Mouse (Mus musculus) lung, embryonic 14.5 days (tissue): ENCODE results near the gene Stk4. TPM values are rescaled to one million over a fixed set of nuclear protein-coding genes. Genes with fewer than 3 reads are reported as not detected.

Source experiments
- ATAC-seq: fragments of 200-750 bp; cut with Nextera tagmentation; 2 replicates; pipeline ENCODE4 v1.8.0; 2017; ENCODE audit warnings: mild to moderate bottlenecking, moderate TSS enrichment, moderate library complexity; ENCODE audit not compliant: insufficient read depth
- DNase-seq: peaks from one replicate; pipeline ENCODE4 v3.0.0-alpha.2; 2015
- H3K27ac ChIP-seq: fragments of 300-500 bp; sonication (generic); 2 replicates; pipeline ENCODE4 v1.5.1; 2014; ENCODE audit warnings: low read depth, mild to moderate bottlenecking, moderate library complexity
- H3K27me3 ChIP-seq: fragments of 300-500 bp; sonication (generic); 2 replicates; pipeline ENCODE4 v1.6.1; 2014; ENCODE audit warnings: low read length, control low read depth; ENCODE audit not compliant: insufficient read depth
- H3K36me3 ChIP-seq: fragments of 300-500 bp; sonication (generic); 2 replicates; pipeline ENCODE4 v1.6.1; 2014; ENCODE audit warnings: control low read depth; ENCODE audit not compliant: insufficient read depth
- H3K4me1 ChIP-seq: fragments of 300-500 bp; sonication (generic); 2 replicates; pipeline ENCODE4 v1.6.1; 2014; ENCODE audit warnings: antibody characterized with exemption, control low read depth; ENCODE audit not compliant: insufficient read depth
- H3K4me2 ChIP-seq: fragments of 300-500 bp; sonication (generic); 2 replicates; pipeline ENCODE4 v1.6.1; 2014; ENCODE audit warnings: mild to moderate bottlenecking
- H3K4me3 ChIP-seq: fragments of 300-500 bp; sonication (generic); 2 replicates; pipeline ENCODE4 v1.5.1; 2014; ENCODE audit warnings: low read depth, low read length
- H3K9ac ChIP-seq: fragments of 300-500 bp; sonication (generic); 2 replicates; pipeline ENCODE4 v1.6.1; 2014
- H3K9me3 ChIP-seq: fragments of 300-500 bp; sonication (generic); 2 replicates; pipeline ENCODE4 v1.6.1; 2016; ENCODE audit warnings: low read depth, low read length, control low read depth
- CTCF ChIP-seq: IDR thresholded peaks from 2 replicates; pipeline ENCODE4 v1.5.1; 2016; ENCODE audit warnings: antibody characterized with exemption, low read depth
- WGBS: fragments of 180-500 bp; shearing (Covaris S2); extraction: QIAGEN DNeasy Blood & Tissue Kit; methylation state at CpG from one replicate; pipeline ENCODE4 v1.1.7; 2014; 5-methylcytosine and 5-hydroxymethylcytosine counted together
- polyA plus RNA-seq: library from polyadenylated mRNA; unstranded; fragments of >200 nt; fragmentation: Nextera tagmentation; extraction: Ambion mirVana; gene quantifications from 2 replicates; pipeline ENCODE4 v1.2.1, GENCODE M21; 2014

Gene Stk4
- polyA plus RNA-seq, 1 experiment from 2014 or later, result 33.7 TPM

DNA sequence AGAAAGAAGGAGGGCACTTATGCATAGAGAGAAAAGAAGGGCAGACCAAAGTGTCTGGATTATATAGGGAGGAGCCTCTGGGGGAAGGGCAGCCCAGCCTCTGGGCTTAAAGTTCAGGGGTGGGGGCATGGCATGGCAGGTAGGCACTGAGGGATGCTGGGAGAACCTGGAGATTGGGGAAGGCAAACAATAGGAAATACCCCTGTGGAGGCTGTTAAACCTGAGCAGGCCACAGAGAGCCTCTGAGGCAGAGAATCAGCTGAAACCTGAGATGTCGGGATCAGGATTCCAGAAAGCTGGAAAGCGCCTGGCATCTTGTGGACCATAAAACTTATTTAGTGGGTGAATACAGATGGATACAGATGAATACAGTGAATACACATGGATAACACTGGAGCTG, 2.0 kb downstream of the Stk4 start:
- Histone ChIP-seq H3K9me3 (no peaks in the 10 kb centered on the region), H3K27me3 (no peaks in the 10 kb centered on the region), H3K4me3 (no peak overlapping the region), H3K9ac (no peak overlapping the region), H3K36me3 (no peaks in the 10 kb centered on the region), H3K27ac (no peak overlapping the region), H3K4me1 (peaks cover 11% of the 10 kb centered on the region), H3K4me2 (no peak overlapping the region)
- TF ChIP-seq CTCF, result no peak
- DNase-seq, result no peak
- no peak for ATAC-seq
- WGBS, result 63% methylated on average over 2 of the region's 2 CpGs

DNA sequence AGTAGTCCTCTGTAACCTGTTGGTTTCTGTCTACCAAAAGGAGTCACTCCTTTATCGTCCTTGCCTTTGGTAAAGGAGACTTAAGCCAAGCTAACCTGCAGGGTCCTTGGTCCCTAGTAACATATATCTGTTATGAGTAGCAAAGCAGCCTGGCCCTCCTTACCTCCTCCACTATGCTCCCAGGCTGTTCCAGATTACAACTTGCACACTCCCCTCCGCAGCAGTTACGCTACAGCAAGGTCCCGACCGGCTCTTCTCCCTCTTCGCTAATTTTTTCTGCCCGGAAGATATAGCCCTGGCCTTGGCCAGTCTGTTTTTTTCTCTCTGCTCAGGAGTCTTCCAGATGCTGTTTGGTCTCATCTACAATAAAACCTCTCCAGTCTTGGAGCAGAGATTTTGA, 3.0 kb downstream of the Stk4 start:
- Histone ChIP-seq H3K36me3 (no peaks in the 10 kb centered on the region), H3K4me1 (peaks cover 11% of the 10 kb centered on the region), H3K4me2 (no peak overlapping the region), H3K27ac (no peak overlapping the region), H3K9ac (no peak overlapping the region), H3K9me3 (no peaks in the 10 kb centered on the region), H3K4me3 (no peak overlapping the region), H3K27me3 (no peaks in the 10 kb centered on the region)
- TF ChIP-seq CTCF, result no peak
- no peak for ATAC-seq
- 85% methylated on average over 7 of the region's 7 CpGs for WGBS
- DNase-seq, result no peak

DNA sequence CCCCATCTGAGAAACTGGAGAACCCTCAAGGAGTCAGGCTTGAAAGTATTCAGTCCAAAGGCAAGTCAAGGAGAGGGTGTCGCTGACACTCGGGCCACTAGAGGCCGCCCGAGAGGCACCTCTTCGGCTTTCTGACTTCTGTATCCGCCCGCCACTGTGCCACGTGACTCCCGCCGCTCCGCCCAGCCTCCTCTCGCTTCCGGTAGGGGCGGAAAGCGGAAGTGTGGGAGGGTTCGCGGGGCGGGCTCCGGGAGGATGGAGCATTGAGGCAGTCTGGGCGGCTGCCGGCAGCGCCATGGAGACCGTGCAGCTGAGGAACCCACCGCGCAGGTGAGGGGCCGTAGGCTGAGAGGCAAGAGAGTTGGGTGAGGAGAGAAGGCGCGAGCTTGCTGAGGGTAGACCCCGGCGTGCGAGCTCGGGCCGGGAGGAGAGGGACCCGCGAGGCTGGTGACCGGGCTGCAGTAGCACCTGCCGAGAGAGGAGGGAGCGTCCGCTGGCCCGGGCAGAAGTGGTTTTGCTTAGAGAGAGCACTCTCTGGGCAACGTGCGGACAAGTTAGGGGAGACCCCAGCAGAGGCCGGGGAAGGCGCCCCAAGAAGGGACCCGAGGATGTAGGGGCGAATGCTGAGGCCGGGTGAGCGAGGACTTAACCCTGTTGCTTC, 3.9 kb downstream of the Stk4 start:
- Histone ChIP-seq H3K4me1 (peaks cover 11% of the 10 kb centered on the region), H3K4me3 (peak overlapping the region; percentile 89), H3K9ac (peak overlapping the region; percentile 73), H3K27ac (0 out of 2 replicates have a peak overlapping the region, but pooled peaks have one; percentile 34), H3K36me3 (no peaks in the 10 kb centered on the region), H3K27me3 (no peaks in the 10 kb centered on the region), H3K9me3 (no peaks in the 10 kb centered on the region), H3K4me2 (peak overlapping the region; percentile 76)
- TF ChIP-seq CTCF, result peak; percentile 87
- DNase-seq (peak; percentile 99), ATAC-seq (peak; percentile 78)
- WGBS, result under 1% methylated on average over 48 of the region's 48 CpGs

GRCm38 (mm10) chr2:164075088-164075487, 5.0 kb downstream of the Stk4 start:
- peak overlapping the region; percentile 76 for H3K4me2 ChIP-seq
- DNase-seq, result no peak
- 37% methylated on average over 5 of the region's 5 CpGs for WGBS

DNA sequence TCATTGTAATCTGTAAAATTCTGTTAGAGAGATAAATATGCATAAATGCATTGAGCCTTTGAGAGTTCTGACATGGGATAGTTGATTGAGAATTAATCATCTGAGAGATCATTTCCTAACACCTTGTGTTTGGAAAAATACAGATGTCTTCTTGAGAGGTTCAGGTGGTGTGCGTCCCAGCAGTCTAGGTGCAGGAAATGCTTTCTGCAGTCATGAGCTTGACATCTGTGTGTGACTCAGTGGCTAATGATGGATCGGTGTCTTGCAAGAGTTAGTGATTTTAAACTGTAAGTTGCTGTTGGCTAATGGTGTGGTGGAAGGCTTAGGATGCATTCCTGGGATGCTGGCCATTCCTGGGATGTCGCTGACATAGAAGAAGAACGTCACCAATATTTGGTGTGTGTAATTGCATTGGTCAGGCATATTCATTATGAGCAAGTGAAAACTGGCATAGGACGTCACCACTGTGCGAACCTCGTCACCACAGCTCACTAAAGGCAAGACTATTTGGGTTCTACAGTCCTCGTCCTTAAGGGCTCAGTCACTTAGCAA, 6.8 kb downstream of the Stk4 start:
- Histone ChIP-seq H3K36me3 (peaks cover 24% of the 10 kb centered on the region), H3K4me2 (no peak overlapping the region), H3K4me3 (no peak overlapping the region), H3K9me3 (no peaks in the 10 kb centered on the region), H3K9ac (no peak overlapping the region), H3K4me1 (peaks cover 6% of the 10 kb centered on the region; the same call in 1 of the 2 replicates), H3K27ac (no peak overlapping the region), H3K27me3 (no peaks in the 10 kb centered on the region)
- no peak for TF ChIP-seq CTCF
- ATAC-seq (no peak), DNase-seq (no peak)
- WGBS, result 80% methylated on average over 8 of the region's 8 CpGs

More at GRCm38 (mm10) chr2:164075088-164075487, 5.0 kb downstream of the Stk4 start:
- Histone ChIP-seq H3K27ac (no peak overlapping the region; the same call in 1 of the 2 replicates), H3K4me3 (peak overlapping the region; percentile 89), H3K27me3 (no peaks in the 10 kb centered on the region), H3K9ac (peak overlapping the region; percentile 73; the same call in 1 of the 2 replicates), H3K4me1 (peaks cover 6% of the 10 kb centered on the region; the same call in 1 of the 2 replicates), H3K36me3 (peaks cover 7% of the 10 kb centered on the region), H3K9me3 (no peaks in the 10 kb centered on the region)
- ATAC-seq, result no peak
- TF ChIP-seq CTCF, result no peak

GRCm38 (mm10) chr2:164077875-164078274, 7.8 kb downstream of the Stk4 start:
- H3K27ac ChIP-seq, result no peak overlapping the region; the same call in 1 of the 2 replicates
- H3K36me3 ChIP-seq, result peaks cover 33% of the 10 kb centered on the region
- peaks cover 6% of the 10 kb centered on the region; the same call in 1 of the 2 replicates for H3K4me1 ChIP-seq
- 63% methylated on average over 5 of the region's 5 CpGs for WGBS
- no peak overlapping the region for H3K9ac ChIP-seq
- no peak overlapping the region for H3K4me3 ChIP-seq
- no peaks in the 10 kb centered on the region for H3K27me3 ChIP-seq
- 0 out of 2 replicates have a peak overlapping the region, but pooled peaks have one; percentile 18 for H3K4me2 ChIP-seq
- no peak for TF ChIP-seq CTCF
- ATAC-seq (no peak), DNase-seq (no peak)
- H3K9me3 ChIP-seq, result no peaks in the 10 kb centered on the region

GRCm38 (mm10) chr2:164079488-164079887, 9.4 kb downstream of the Stk4 start:
- Histone ChIP-seq H3K36me3 (peaks cover 45% of the 10 kb centered on the region), H3K27ac (no peak overlapping the region), H3K4me2 (no peak overlapping the region), H3K9ac (no peak overlapping the region), H3K4me3 (no peak overlapping the region), H3K9me3 (no peaks in the 10 kb centered on the region), H3K27me3 (no peaks in the 10 kb centered on the region), H3K4me1 (peaks cover 6% of the 10 kb centered on the region; the same call in 1 of the 2 replicates)
- no peak for DNase-seq
- 77% methylated on average over 6 of the region's 6 CpGs for whole genome bisulfite sequencing
- no peak for TF ChIP-seq CTCF
- no peak for ATAC-seq
